Mouse (Mus musculus) cerebellum, adult (tissue): ENCODE results near the gene Usp46.
"Not testable (repeated sequence)": the region's sequence is repeated elsewhere in the genome, so short reads cannot be mapped to it uniquely, and the experiment has no call there.

Experiments
- ATAC-seq: cut with Nextera tagmentation; 2 replicates; pipeline ENCODE4 v1.9.2; 2017; ENCODE audit warnings: mild to moderate bottlenecking, moderate library complexity, mixed read lengths; ENCODE audit not compliant: insufficient number of reproducible peaks, low FRiP score, low TSS enrichment

The Usp46 gene

DNA sequence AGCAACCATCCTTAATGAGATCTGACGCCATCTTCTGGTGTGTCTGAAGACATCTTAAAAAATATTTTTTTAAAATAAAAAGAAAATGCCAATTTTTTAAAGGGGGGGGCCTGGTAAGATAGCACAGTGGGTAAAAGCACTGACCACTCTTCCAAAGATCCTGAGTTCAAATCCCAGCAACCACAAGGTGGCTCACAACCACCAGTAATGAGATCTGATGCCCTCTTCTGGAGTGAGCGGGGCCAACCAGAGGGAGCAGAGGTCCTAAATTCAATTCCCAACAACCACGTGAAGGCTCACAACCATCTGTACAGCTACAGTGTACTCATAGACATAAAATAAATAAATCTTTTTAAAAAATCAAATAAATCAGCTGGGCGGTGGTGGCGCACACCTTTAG is 2.3 kb upstream of the Usp46 start:
- ATAC-seq, result not testable (repeated sequence)

DNA sequence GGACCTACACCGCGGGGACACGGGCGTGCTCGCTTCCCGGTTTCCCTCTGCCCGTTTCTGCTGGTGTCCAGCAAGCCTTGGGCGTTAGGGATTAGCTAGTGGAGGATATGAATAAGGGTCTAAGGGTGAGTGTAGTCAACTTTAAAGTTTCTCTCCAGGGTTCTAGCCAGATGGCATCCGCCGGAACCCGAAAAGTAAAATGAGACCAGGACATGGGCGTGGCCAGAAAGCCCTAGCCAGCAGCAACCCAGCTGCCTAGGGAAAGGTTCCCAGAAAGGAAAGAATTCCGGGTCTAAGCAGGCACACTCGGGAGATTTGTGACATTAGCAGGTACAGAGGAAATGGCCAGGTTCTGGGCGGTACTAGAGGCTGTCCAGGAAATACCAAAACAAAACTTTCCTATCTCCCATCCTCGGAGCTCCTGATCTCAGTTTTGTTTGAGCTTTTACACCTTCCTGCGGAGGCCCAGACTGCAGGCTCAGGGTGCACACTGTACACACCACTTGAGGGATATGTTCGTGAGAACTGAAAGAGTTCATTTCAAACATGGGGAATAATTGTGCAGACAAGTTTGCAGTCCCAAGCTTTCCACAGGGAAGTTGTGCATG is 587 bp upstream of the Usp46 start:
- peak; percentile 22 for ATAC-seq

DNA sequence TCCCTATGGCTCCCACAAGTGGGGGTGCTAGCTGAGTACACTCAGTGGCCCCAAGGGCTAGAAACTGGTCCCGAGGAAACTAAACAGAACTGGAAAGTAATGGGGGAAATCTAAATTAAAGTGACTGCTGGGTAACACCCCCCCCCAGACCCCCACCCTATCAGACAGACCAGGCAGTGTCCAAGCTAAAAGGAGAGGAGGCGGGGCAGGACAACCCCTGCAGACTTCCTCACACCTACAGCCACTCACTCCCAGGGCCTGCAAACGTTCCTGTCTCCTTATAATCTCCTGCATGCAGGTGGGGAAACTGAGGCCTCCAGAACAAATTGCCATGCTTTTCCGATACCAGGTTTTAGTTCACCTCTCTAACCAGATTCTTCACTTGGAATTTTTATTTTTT is 885 bp downstream of the Usp46 start:
- ATAC-seq, result no peak

DNA sequence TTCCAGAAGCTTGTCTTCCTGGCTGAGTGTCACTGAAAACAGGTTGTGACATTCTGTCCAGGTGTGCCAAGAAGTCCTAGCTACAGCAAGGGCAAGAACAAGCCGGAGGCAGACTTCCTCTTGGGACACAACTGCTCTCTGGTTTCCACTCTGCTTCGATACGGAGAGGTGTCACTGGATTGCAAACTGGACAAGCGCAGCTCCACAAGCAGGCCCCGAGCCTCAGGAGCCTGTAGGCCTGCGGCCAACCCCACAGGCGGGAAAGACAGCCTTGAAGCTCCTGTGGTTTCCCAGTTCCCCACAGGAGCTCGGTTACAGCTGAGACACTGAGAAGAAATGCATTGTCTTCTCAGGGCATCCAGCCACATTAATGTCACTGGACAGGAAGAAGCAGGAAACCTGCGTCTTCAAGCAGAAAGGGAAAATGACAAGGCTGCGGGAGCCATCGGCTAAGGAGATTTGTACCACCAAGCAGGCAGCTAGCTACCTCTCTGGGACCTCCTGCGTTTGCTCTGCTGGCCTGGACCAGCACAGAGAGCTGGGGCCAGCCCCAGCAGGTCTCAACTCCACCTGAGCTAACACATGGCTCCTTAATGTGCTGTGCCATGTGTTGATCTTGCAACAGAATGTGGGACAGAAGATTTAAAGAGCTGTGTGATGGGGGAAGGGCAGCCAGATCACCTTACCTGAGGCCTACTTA is 1.7 kb downstream of the Usp46 start:
- peak; percentile 59 for ATAC-seq

DNA sequence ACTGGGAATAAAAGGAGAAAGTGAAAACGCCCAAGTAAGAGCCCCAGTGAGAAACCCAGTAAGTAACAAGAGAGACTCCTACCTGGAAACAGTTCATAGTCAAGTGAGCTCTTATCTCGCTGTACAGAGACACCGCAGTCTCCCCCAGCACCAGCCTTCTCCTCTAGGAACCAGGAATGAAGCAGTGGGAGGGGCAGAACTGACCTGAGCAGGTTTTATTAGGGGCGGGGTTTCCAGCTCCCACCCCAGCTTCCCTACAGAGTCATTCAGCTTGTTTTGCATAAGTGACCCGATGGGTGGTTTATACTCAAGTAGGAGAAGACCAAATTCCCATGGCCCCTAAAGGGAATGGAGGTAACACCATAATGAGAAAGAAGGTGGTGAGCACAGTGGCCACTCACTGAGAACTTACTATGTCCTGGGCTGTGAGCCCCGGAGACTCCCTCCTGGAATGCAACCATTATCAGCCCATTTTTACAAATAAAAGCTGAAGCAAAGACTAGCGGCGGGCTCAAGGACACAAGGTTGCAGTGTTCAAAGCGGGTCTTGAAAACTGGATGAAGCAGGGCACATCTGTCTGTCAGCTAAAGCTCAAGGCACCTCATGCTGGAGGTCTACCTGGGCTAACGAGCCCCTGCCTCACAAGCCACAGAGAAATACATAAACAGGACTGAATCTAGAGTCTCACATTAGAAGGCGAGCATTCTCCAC is 2.5 kb downstream of the Usp46 start:
- no peak for ATAC-seq

DNA sequence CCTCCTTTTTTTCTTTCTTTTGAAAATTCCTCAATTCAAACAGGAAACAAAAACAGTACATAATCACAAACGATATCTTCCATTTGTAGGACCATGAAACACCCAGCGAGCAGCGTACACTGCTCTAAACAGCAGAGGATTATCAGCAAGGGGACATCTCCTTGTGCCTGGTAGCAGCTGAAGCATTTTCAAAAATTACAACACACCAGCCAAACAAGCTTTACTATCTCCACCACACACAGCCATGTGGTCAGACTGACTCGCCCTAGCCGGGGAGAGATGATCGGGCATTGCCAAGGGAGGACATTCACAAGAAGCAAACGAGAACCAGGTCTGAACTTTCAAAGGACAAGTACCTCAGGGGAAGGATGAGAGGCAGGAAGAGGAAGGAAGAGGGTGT is 3.4 kb downstream of the Usp46 start:
- no peak for ATAC-seq

DNA sequence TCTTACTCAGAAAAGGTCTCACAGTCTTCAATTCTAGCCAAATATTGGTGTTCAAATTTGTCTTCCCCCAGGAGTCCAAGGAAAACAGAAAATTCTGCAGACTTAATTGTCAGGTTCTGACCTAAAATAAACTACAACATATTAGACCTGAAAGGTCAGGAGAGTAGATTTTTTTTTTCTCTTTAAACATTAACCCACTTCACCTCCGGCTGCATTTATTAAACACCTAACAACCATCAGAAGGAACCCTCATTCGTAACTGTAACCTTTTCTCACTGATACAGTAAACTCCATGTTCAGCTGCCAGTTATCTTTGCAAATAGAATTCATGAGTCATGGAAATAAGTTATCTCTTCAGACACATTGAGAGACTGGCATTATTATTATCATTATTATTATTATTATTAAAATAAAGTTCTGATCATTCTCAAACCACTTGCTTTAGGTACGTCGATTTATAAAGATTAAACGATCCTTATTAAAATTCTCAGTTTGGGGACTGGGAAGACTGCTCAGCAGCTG is 4.9 kb downstream of the Usp46 start:
- no peak for ATAC-seq

DNA sequence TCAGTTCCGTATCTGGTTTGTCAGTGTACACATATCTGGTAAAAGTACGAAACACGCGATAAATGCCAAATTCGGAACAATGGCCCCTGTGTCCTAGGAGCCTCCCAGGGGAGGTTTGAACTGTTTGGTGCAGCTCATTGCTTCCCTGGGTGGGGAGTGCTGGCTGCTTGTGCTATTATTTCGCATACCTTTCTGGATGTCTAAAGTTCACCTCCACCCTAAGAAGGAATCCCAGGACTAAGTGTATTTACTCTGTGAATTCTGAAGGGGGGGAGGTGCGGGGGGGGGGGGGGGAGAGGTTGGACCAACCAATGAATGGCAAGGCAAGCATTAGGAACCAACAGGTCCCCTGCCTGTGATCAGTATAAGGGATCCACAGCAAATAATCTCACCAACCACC is 6.0 kb downstream of the Usp46 start:
- no peak for ATAC-seq

DNA sequence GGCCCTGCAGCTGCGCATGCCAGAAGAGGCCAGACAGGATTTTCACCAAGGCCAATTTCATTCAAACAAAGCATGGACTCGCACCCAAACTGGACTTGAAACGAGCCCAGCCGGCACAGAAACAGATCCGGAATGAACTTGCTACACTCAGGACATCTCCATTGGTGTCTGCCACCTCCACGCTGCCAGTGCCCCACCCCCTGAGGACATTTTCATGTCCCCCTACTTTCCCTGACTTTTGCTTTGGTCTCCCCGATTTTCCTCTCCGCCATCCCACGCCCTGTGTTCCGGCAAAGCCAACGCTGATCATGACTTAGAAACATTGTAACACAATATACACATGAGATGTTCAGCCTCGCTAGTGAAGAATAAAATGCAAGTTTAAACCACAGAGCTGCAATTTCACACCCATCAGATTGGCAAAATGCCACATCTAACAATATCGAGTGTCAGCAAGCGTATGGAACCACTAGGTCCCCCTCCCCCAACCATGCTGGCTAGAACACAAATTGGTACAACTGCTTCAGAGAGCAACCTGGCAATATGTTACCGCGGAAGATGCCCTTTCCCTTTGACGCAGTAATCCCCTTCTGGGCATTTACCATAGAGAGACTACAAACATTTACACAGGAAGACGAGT is 6.7 kb downstream of the Usp46 start:
- ATAC-seq, result no peak

DNA sequence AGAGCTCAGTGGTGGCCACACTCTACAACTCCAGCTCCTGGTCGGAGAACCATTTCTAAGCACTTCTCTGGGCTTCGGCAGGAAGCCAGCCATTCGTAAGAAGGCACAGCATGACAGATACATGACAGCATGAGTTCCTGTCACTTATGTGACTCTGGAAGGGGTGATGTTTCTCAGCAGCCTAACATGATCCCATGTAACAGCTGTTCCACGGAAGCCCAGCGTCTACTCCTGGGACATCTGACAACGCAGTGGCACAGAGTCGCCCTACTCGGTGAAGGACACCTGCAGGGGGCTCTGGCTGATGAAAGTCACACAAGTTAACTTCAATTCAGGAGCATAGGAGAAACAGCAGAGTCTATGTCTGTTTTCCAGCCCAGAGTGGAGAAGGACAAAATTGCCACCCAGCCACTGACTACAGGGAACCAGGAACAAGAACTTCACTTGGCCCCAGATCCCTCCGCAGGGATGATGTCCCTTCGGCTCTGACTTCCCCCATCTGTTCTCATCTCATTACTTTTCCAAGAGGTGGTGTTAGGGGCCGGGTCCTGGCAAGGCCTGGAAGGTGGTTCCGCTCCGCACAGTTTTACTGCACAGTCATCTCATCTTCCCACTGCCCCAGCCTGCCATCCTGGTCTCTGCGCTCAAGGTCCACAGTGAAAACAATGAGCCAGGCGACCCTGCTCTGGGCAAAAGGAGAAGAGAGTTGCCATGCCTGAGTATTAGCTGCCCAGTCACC is 15.9 kb downstream of the Usp46 start:
- ATAC-seq, result no peak

DNA sequence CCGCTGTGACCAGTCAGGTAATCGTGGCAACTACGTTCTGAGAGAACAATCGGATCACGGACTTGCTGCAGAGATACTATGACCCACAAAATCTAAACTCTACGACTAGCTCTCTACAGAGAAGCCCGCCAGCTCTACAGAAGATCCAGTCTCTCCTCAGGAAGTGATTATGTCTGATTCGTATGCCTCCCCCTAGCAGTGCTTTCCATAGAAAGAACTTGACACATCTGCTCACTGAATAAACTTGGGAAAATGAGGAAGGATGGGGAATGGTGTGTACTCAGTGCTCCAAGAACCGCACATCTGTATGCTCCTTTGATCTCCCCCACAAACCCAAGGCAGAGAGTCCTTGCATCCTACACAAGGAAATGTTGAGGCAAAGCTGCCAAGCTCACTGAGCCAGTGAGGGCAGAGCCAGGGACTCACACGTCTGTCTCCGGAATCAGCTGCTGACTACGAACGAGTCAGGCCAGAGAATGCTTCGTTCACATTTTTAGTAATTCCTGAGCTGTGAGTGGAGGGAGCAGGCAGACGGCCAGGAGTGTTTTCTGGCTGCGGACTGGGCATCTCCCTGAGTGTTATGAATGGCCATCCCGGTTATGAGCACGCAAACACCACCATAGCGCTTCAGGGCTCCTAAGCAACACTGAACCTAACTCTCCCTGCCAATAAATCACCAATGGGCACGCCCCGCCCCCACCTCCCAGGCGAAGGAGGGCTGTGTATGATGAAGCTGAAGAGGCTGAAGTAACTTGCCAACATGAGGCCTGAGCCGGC is 16.6 kb downstream of the Usp46 start:
- peak; percentile 69 for ATAC-seq

DNA sequence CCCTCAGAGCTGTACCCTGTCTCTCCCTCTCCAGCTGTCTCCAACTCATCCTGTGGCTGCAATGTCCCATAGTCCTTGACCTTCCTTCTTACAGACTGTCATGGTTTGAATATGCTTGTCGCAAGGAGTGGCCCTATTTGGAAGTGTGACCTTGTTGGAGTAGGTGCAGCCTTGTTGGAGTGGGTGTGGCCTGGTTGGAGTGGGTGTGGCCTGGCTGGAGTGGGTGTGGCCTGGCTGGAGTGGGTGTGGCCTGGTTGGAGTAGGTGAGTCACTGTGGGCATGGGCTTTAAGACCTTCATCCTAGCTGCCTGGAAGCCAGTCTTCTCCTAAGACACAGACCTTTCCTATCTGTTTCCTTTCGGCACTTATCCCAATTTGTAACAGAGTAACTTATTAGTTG is 17.3 kb downstream of the Usp46 start:
- no peak for ATAC-seq

DNA sequence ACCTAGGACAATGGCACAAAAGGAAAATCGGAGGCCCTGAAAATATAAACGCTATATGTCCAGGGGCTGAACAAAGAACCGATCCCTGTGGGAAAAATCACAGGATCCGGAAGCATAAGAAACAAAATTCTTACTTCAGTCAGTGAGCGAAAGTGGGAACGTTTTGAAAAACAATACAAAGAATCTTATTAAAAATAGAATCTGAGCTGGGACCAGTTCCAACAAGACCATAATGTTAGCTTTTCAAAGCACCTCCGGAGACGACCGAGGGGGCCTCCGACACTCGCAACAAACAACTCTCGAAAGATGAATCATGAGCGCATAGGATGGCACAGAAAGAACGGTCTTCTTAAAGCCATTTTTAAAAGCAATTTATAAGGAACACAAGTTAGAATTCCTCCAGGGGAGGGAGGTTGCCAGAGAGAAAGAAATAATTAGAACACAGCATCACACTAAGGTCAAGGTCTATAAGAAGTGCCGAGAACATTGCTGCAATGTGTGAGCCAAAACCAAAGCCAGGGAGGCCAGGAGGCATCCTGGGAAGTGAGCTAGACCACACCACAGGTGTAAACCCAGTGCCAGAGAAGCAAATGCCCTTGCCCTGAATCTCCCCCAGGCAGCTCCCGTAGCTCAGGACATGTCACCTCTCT is 19.3 kb downstream of the Usp46 start:
- ATAC-seq, result no peak

DNA sequence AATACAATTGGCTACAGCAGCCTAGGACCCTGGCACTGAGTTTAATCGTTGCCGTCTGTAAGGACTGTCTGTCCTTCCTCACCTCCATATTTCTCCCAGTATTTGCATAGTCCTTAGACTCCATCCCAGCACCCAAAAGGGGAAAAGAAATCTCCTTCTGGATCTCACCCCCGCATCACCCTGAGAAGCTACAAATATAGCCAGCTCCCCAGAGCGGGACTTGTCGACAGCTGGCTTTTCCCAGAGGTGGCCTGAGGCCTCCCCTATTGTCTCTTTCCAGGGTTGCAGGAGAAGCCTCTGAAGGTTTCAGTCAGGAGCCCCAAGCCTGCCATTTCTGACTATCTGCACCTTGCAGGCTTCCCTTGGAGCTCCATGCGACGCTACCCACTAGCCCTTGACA is 23.6 kb downstream of the Usp46 start:
- ATAC-seq, result no peak

DNA sequence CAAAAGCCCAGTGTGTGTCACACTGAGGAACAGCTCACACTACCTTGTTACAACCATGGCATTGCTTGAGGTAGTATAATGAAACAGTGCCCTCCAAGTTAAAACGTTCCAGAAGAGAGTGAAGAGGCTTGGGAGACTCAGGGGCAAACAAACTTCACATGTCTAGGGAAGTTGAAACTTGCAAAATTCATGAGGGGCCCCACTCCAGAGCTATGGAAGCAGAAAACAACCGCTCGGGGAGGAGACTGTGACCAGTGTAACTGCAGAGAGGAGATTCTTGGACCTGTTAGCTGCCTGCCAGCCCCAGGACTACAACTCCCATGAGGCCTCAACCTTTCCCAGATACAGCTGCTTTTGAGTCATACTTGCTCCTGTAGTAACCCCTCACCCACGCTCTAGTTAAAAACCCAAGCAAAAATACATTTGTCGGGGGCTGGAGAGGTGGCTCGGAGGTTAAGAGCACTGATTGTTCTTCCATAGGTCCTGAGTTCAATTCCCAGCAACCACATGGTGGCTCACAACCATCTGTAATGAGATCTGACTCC is 25.4 kb downstream of the Usp46 start:
- ATAC-seq, result no peak

DNA sequence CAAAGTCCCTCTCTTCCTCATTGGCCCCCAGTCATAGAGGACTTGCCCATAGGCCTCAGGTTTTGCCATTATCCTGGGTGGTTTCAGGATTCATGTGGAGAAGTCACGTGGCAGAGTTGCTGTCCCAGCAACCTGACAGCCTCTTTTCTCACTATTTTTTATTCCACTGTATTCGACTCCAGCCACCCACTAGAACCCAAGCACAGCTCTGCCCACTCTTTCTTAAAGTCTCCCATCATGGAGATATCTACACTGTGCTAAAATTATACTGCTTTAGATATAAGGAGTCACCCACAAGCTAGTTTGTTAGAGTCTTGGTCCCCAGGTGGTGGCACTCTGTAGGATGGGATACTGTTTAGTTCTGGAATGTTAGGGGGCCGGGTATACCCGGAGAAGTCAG is 27.7 kb downstream of the Usp46 start:
- ATAC-seq, result no peak

DNA sequence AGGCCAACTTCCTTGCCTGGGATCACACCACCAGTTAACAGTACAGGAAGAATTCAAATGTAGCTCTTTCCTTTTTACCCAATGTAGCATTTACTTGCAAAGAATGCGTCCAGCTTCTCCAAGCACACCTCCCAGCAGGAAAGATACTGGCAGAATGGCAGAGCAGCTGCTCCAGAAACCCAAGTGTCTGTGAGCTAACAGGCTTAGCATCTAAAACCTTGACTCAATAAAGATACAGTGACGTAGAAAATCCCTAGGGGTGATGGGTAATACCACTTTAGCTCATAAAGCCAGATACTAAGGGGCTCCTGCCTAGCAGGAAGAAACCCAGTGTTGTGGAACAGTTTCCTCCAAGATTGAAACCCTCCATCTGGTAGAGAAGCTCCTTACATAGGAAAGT is 32.8 kb downstream of the Usp46 start:
- no peak for ATAC-seq

DNA sequence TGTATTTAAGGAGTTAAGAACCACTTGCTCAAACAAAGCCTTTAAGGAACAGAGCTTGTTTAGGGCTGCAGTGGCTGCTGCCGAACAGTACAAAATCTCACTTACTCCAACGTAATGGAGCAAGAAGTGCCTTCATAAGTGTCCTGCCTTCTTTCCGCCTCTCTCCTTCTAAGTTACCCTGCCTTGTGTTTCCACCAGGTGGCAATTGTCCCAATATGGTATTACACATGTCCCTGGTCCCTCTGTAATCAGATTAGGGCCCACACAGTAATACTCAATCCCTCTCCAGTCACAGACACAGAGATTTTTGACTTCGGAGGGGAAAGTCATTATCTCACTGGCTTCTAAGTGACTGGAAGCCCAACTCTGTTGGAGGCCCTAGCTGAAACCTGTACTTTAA is 34.1 kb downstream of the Usp46 start:
- no peak for ATAC-seq

DNA sequence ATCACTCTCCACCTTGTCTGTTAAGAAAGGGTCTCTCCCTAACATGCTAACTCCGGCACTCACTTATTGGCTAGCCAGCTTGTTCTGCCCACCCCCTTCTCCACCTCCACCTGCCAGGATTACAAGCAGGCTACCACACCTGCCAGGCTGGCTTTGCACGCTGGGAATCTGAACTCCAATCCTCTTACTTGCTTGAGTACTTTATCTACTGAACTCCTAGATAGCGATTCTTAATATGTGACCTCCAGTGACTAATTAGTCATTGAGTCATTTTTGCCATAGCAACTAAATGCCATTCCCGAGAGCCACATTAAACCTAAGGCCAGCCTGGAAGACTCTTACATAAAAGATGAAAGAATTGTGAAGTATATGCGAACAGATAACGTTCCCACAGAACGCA is 38.4 kb downstream of the Usp46 start:
- ATAC-seq, result no peak
